11 mouse cellular contexts compared by ENCODE assay signal in the genomic region with DNA sequence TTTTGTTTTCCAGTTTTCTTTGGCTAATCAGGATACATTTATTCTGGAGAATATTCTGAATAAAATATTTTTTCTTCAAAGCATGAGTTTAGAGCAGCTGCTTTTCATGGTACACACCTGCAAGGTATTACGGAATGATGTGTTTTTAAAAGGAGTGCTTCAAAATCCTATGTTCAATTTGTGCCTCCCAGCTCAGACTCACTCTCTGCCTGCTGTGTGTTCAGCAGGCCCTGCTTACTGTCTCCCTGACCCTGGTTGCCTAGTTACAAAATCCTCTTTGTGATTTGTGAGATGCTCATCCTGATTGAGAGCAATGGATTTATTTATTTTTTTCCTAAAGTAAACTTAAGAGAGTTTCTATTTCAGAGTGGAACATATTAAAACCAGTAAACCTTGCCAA.
DNase-seq lines count a peak whose midpoint lies in the region; ATAC-seq and TF ChIP-seq lines count a peak whose summit lies in the region.
"Had no signal": no experiment of that assay in that cellular context is flagged by ENCODE, and none has a peak within 500 bp of the region (broad histone marks: within the 10 kb centered on the region; RNA-seq: fewer than 3 reads in every experiment).

No protein-coding gene starts in this region.

- no peaks in the 10 kb centered on the region for H3K9me3 ChIP-seq in hindbrain, postnatal 0 days (ENCODE audit: low read length)
- H3K9me3 ChIP-seq in hindbrain, embryonic 13.5 days, result no peaks in the 10 kb centered on the region
- no peaks in the 10 kb centered on the region for H3K9me3 ChIP-seq in heart, embryonic 10.5 days
- no peaks in the 10 kb centered on the region for H3K9me3 ChIP-seq in midbrain, embryonic 14.5 days (ENCODE audit: control insufficient read depth, low read length)

- DNase-seq in hindbrain, postnatal 0 days (ENCODE audit: low spot score), result peak; percentile 13
- DNase-seq in embryo, embryonic 11 days, result peak; percentile 43
- DNase-seq in heart, embryonic 10.5 days (ENCODE audit: low spot score), result no peak
- DNase-seq in midbrain, embryonic 14.5 days, result peak; percentile 59
- no peak for DNase-seq in cerebellum, adult 8-10 months
- DNase-seq in right cerebral cortex, postnatal 10 days (ENCODE audit: low spot score in 2 of 2), result no peak
- no peak for DNase-seq in right cerebral cortex, adult 18-20 months
- DNase-seq: adrenal gland, postnatal 25 days; cerebellum, postnatal 10 days had no signal

- H3K36me3 ChIP-seq in hindbrain, postnatal 0 days (ENCODE audit: insufficient read depth, low read length), result no peaks in the 10 kb centered on the region
- H3K36me3 ChIP-seq in hindbrain, embryonic 13.5 days, result no peaks in the 10 kb centered on the region
- H3K36me3 ChIP-seq in heart, embryonic 10.5 days, result no peaks in the 10 kb centered on the region
- no peaks in the 10 kb centered on the region for H3K36me3 ChIP-seq in midbrain, embryonic 14.5 days (ENCODE audit: control insufficient read depth, insufficient read depth, low read length)

- no peak for TF ChIP-seq CTCF in hindbrain, postnatal 0 days (IDR thresholded peaks at IDR 0.05; ENCODE audit: low read depth)

- no peak for ATAC-seq in hindbrain, postnatal 0 days
- no peak for ATAC-seq in hindbrain, embryonic 13.5 days (ENCODE audit: low FRiP score)
- 0 out of 2 replicates have a peak, but pooled peaks have one; percentile 55 for ATAC-seq in midbrain, embryonic 14.5 days (ENCODE audit: low FRiP score, low TSS enrichment)

- WGBS in hindbrain, postnatal 0 days, result 52% methylated on average over 1 of the region's 1 CpGs
- WGBS in hindbrain, embryonic 13.5 days, result 74% methylated on average over 1 of the region's 1 CpGs
- 77% methylated on average over 1 of the region's 1 CpGs for WGBS in heart, embryonic 10.5 days
- 28% methylated on average over 1 of the region's 1 CpGs for WGBS in midbrain, embryonic 14.5 days

- H3K4me2 ChIP-seq in hindbrain, postnatal 0 days (ENCODE audit: low read depth, low read length), result no peak overlapping the region
- H3K4me2 ChIP-seq in hindbrain, embryonic 13.5 days, result no peak overlapping the region
- no peak overlapping the region for H3K4me2 ChIP-seq in midbrain, embryonic 14.5 days (ENCODE audit: low read length)

- no peak overlapping the region for H3K27ac ChIP-seq in hindbrain, postnatal 0 days
- H3K27ac ChIP-seq in hindbrain, embryonic 13.5 days, result no peak overlapping the region
- H3K27ac ChIP-seq in heart, embryonic 10.5 days, result peak overlapping the region; percentile 52; the same call in 1 of the 2 replicates
- H3K27ac ChIP-seq in midbrain, embryonic 14.5 days (replicated peaks; ENCODE audit: low read depth, low read length), result no peak overlapping the region
- H3K27ac ChIP-seq: kidney, postnatal 0 days had no signal

- H3K4me3 ChIP-seq in hindbrain, postnatal 0 days (ENCODE audit: low read length), result no peak overlapping the region
- no peak overlapping the region for H3K4me3 ChIP-seq in hindbrain, embryonic 13.5 days
- H3K4me3 ChIP-seq in heart, embryonic 10.5 days, result no peak overlapping the region
- H3K4me3 ChIP-seq in midbrain, embryonic 14.5 days (replicated peaks; ENCODE audit: low read depth, low read length), result no peak overlapping the region

- H3K4me1 ChIP-seq in hindbrain, postnatal 0 days (ENCODE audit: insufficient read depth, low read length), result no peaks in the 10 kb centered on the region
- no peaks in the 10 kb centered on the region; the same call in 1 of the 2 replicates for H3K4me1 ChIP-seq in hindbrain, embryonic 13.5 days (replicated peaks)
- peaks cover 6% of the 10 kb centered on the region; the same call in 1 of the 2 replicates for H3K4me1 ChIP-seq in heart, embryonic 10.5 days
- H3K4me1 ChIP-seq in midbrain, embryonic 14.5 days (ENCODE audit: control insufficient read depth, insufficient read depth, low read length), result no peaks in the 10 kb centered on the region

- no peaks in the 10 kb centered on the region for H3K27me3 ChIP-seq in hindbrain, postnatal 0 days (ENCODE audit: insufficient read depth, low read length)
- H3K27me3 ChIP-seq in hindbrain, embryonic 13.5 days, result no peaks in the 10 kb centered on the region
- no peaks in the 10 kb centered on the region for H3K27me3 ChIP-seq in heart, embryonic 10.5 days (ENCODE audit: insufficient read depth, poor library complexity, severe bottlenecking)
- no peaks in the 10 kb centered on the region for H3K27me3 ChIP-seq in midbrain, embryonic 14.5 days (ENCODE audit: control insufficient read depth, insufficient read depth, low read length)

- no peak overlapping the region for H3K9ac ChIP-seq in hindbrain, postnatal 0 days (replicated peaks; ENCODE audit: low read length)
- no peak overlapping the region for H3K9ac ChIP-seq in hindbrain, embryonic 13.5 days
- H3K9ac ChIP-seq in midbrain, embryonic 14.5 days (replicated peaks; ENCODE audit: low read length), result no peak overlapping the region

Comparison
In these comparisons a context has a peak if more than half of its experiments do, and no peak if none do; other contexts are left out.
1. DNase-seq: peak in hindbrain, postnatal 0 days (single experiment), embryo, embryonic 11 days (single experiment) and midbrain, embryonic 14.5 days (single experiment); none in heart, embryonic 10.5 days (single experiment), cerebellum, adult 8-10 months (single experiment), right cerebral cortex, postnatal 10 days (0 of 2) and right cerebral cortex, adult 18-20 months (single experiment).